Mouse (Mus musculus) CH12.LX (cell line): ENCODE results near the gene Rlf. TPM values are rescaled to one million over a fixed set of nuclear protein-coding genes. Genes with fewer than 3 reads are reported as not detected.

Source experiments
- DNase-seq: peaks from one replicate; pipeline ENCODE4 v3.0.0-alpha.2; 2013; ENCODE audit errors: extremely low read depth
- H3K27ac ChIP-seq: 2 replicates; pipeline ENCODE4 v1.5.1; 2012; ENCODE audit warnings: low read depth, mild to moderate bottlenecking, control low read depth, moderate library complexity; ENCODE audit not compliant: insufficient read depth
- H3K27me3 ChIP-seq: replicated peaks from 2 replicates; pipeline ENCODE3; 2012; ENCODE audit warnings: inconsistent platforms
- H3K36me3 ChIP-seq, 2 experiments: replicated peaks in 1 of 2; 2 replicates each; pipeline versions ENCODE3 to v1.6.1; 2012; ENCODE audit warnings: inconsistent platforms in 1 of 2, low read length in 1 of 2, mild to moderate bottlenecking in 1 of 2, mixed read lengths in 1 of 2, moderate library complexity in 1 of 2; ENCODE audit not compliant: control insufficient read depth in 1 of 2, insufficient read depth in 1 of 2
- H3K4me1 ChIP-seq, 2 experiments: 2 replicates each; pipeline ENCODE4 v1.6.1; 2012; ENCODE audit warnings: inconsistent platforms in 1 of 2, moderate library complexity in 1 of 2; ENCODE audit not compliant: insufficient read depth in 2 of 2, control insufficient read depth in 1 of 2
- H3K4me2 ChIP-seq: 2 replicates; pipeline ENCODE4 v1.6.1; 2012; ENCODE audit warnings: low read depth, mild to moderate bottlenecking, control low read depth; ENCODE audit not compliant: poor library complexity, insufficient read depth, severe bottlenecking
- H3K4me3 ChIP-seq, 3 experiments: fragments of 150-350 bp in 1 of 3; sonication (generic) in 1 of 3; replicated peaks in 1 of 3; 2 replicates each; pipeline versions ENCODE3 to v1.5.1; 2011 to 2012; ENCODE audit warnings: low read depth in 2 of 3, low read length in 2 of 3, mild to moderate bottlenecking in 2 of 3, moderate library complexity in 2 of 3, control low read depth in 1 of 3, improper control_type of control experiment in 1 of 3, inconsistent platforms in 1 of 3, mixed read lengths in 1 of 3; ENCODE audit not compliant: poor library complexity in 1 of 3
- H3K79me2 ChIP-seq: replicated peaks from 2 replicates; pipeline ENCODE4 v1.6.1; 2012; ENCODE audit warnings: mild to moderate bottlenecking, moderate library complexity; ENCODE audit not compliant: control insufficient read depth, poor library complexity, insufficient read depth, severe bottlenecking; ENCODE audit errors: extremely low read depth
- H3K9ac ChIP-seq: 2 replicates; pipeline ENCODE4 v1.6.1; 2012; ENCODE audit warnings: low read depth, mild to moderate bottlenecking, control low read depth, moderate library complexity; ENCODE audit not compliant: insufficient read depth
- H3K9me3 ChIP-seq: replicated peaks from 2 replicates; pipeline ENCODE3; 2012; ENCODE audit warnings: low read length, inconsistent platforms, mixed read lengths
- BHLHE40 ChIP-seq: IDR thresholded peaks from 2 replicates; pipeline ENCODE4 v1.6.1; 2011; ENCODE audit warnings: mild to moderate bottlenecking, low read depth, low read length, improper control_type of control experiment
- CHD1 ChIP-seq: IDR thresholded peaks from 2 replicates; pipeline ENCODE4 v1.6.1; 2012; ENCODE audit warnings: low read depth, low read length, improper control_type of control experiment, inconsistent platforms
- CHD2 ChIP-seq: IDR thresholded peaks from 2 replicates; pipeline ENCODE4 v1.6.1; 2011; ENCODE audit warnings: low read length, improper control_type of control experiment
- CTCF ChIP-seq, 2 experiments: IDR thresholded peaks in 1 of 2; conservative IDR thresholded peaks in 1 of 2; 2 replicates each; pipeline ENCODE4 v1.5.1; 2011 to 2012; ENCODE audit warnings: low read depth in 2 of 2, low read length in 2 of 2, improper control_type of control experiment in 1 of 2, inconsistent platforms in 1 of 2, mild to moderate bottlenecking in 1 of 2, moderate library complexity in 1 of 2
- E2F4 ChIP-seq: IDR thresholded peaks from 2 replicates; pipeline ENCODE4 v1.6.1; 2011; ENCODE audit warnings: low read depth, low read length, improper control_type of control experiment; ENCODE audit not compliant: insufficient replicate concordance
- ELF1 ChIP-seq: IDR thresholded peaks from 2 replicates; pipeline ENCODE4 v1.6.1; 2014; ENCODE audit warnings: low read depth, mild to moderate bottlenecking, inconsistent platforms, low read length, improper control_type of control experiment
- EP300 ChIP-seq: IDR thresholded peaks from 2 replicates; pipeline ENCODE4 v1.6.1; 2011; ENCODE audit warnings: low read length, improper control_type of control experiment
- ETS1 ChIP-seq: conservative IDR thresholded peaks from 2 replicates; pipeline ENCODE4 v1.6.1; 2012; ENCODE audit warnings: low read depth, mild to moderate bottlenecking, inconsistent platforms, low read length, improper control_type of control experiment, moderate library complexity
- GABPA ChIP-seq: IDR thresholded peaks from 2 replicates; pipeline ENCODE4 v1.6.1; 2012; ENCODE audit warnings: low read depth, low read length, improper control_type of control experiment, inconsistent platforms; ENCODE audit not compliant: insufficient replicate concordance
- HCFC1 ChIP-seq: IDR thresholded peaks from 2 replicates; pipeline ENCODE4 v1.6.1; 2012; ENCODE audit warnings: low read depth, mild to moderate bottlenecking, inconsistent platforms, low read length, improper control_type of control experiment
- IRF4 ChIP-seq: IDR thresholded peaks from 2 replicates; pipeline ENCODE4 v1.6.1; 2014; ENCODE audit warnings: low read depth, mild to moderate bottlenecking, inconsistent platforms, low read length, improper control_type of control experiment
- JUN ChIP-seq: IDR thresholded peaks from 2 replicates; pipeline ENCODE4 v1.6.1; 2011; ENCODE audit warnings: low read depth, mild to moderate bottlenecking, low read length, improper control_type of control experiment, moderate library complexity; ENCODE audit not compliant: insufficient read depth
- JUND ChIP-seq: conservative IDR thresholded peaks from 2 replicates; pipeline ENCODE4 v1.6.1; 2011; ENCODE audit warnings: low read depth, low read length, improper control_type of control experiment
- KAT2A ChIP-seq: IDR thresholded peaks from 2 replicates; pipeline ENCODE4 v1.6.1; 2012; ENCODE audit warnings: low read length, improper control_type of control experiment, inconsistent platforms; ENCODE audit not compliant: insufficient replicate concordance
- MAFK ChIP-seq: IDR thresholded peaks from 2 replicates; pipeline ENCODE4 v1.6.1; 2011; ENCODE audit warnings: low read length, improper control_type of control experiment; ENCODE audit not compliant: insufficient replicate concordance
- MAX ChIP-seq: IDR thresholded peaks from 2 replicates; pipeline ENCODE4 v1.6.1; 2011; ENCODE audit warnings: low read length, improper control_type of control experiment
- MAZ ChIP-seq: IDR thresholded peaks from 2 replicates; pipeline ENCODE4 v1.6.1; 2012; ENCODE audit warnings: low read depth, mild to moderate bottlenecking, inconsistent platforms, low read length, improper control_type of control experiment, moderate library complexity
- MEF2A ChIP-seq: IDR thresholded peaks from 2 replicates; pipeline ENCODE4 v1.6.1; 2014; ENCODE audit warnings: low read depth, mild to moderate bottlenecking, inconsistent platforms, low read length, improper control_type of control experiment, borderline replicate concordance
- MXI1 ChIP-seq: IDR thresholded peaks from 2 replicates; pipeline ENCODE4 v1.6.1; 2011; ENCODE audit warnings: mild to moderate bottlenecking, low read depth, low read length, improper control_type of control experiment
- MYC ChIP-seq: IDR thresholded peaks from 2 replicates; pipeline ENCODE4 v1.6.1; 2011; ENCODE audit warnings: low read depth, mild to moderate bottlenecking, improper control_type of control experiment, low read length
- NELFE ChIP-seq: IDR thresholded peaks from 2 replicates; pipeline ENCODE4 v1.6.1; 2011; ENCODE audit warnings: low read depth, low read length, improper control_type of control experiment
- NRF1 ChIP-seq: IDR thresholded peaks from 2 replicates; pipeline ENCODE4 v1.6.1; 2014; ENCODE audit warnings: low read depth, mild to moderate bottlenecking, inconsistent platforms, low read length, improper control_type of control experiment, moderate library complexity
- PAX5 ChIP-seq: IDR thresholded peaks from 2 replicates; pipeline ENCODE4 v1.6.1; 2012; ENCODE audit warnings: low read length, inconsistent platforms, mixed read lengths
- POLR2A ChIP-seq: IDR thresholded peaks from 2 replicates; pipeline ENCODE4 v1.6.1; 2011; ENCODE audit warnings: low read depth, mild to moderate bottlenecking, improper control_type of control experiment, low read length
- POLR2AphosphoS2 ChIP-seq: IDR thresholded peaks from 2 replicates; pipeline ENCODE4 v1.6.1; 2011; ENCODE audit warnings: low read depth, low read length, improper control_type of control experiment
- RAD21 ChIP-seq: IDR thresholded peaks from 2 replicates; pipeline ENCODE4 v1.6.1; 2011; ENCODE audit warnings: low read depth, mild to moderate bottlenecking, low read length, improper control_type of control experiment, moderate library complexity
- RCOR1 ChIP-seq: conservative IDR thresholded peaks from 2 replicates; pipeline ENCODE4 v1.6.1; 2012; ENCODE audit warnings: low read depth, mild to moderate bottlenecking, inconsistent platforms, low read length, improper control_type of control experiment
- SIN3A ChIP-seq: IDR thresholded peaks from 2 replicates; pipeline ENCODE4 v1.6.1; 2012; ENCODE audit warnings: low read length, improper control_type of control experiment, inconsistent platforms
- SMC3 ChIP-seq: IDR thresholded peaks from 2 replicates; pipeline ENCODE4 v1.6.1; 2011; ENCODE audit warnings: low read depth, low read length, improper control_type of control experiment
- TBP ChIP-seq: conservative IDR thresholded peaks from 2 replicates; pipeline ENCODE4 v1.6.1; 2011; ENCODE audit warnings: low read depth, low read length, improper control_type of control experiment
- TCF12 ChIP-seq: IDR thresholded peaks from 2 replicates; pipeline ENCODE4 v1.6.1; 2014; ENCODE audit warnings: low read depth, mild to moderate bottlenecking, inconsistent platforms, low read length, improper control_type of control experiment
- UBTF ChIP-seq: IDR thresholded peaks from 2 replicates; pipeline ENCODE4 v1.6.1; 2012; ENCODE audit warnings: low read depth, mild to moderate bottlenecking, inconsistent platforms, low read length, improper control_type of control experiment, moderate library complexity
- USF1 ChIP-seq: IDR thresholded peaks from 2 replicates; pipeline ENCODE4 v1.6.1; 2014; ENCODE audit warnings: low read depth, mild to moderate bottlenecking, inconsistent platforms, low read length, improper control_type of control experiment
- USF2 ChIP-seq: conservative IDR thresholded peaks from 2 replicates; pipeline ENCODE4 v1.6.1; 2011; ENCODE audit warnings: low read depth, low read length, improper control_type of control experiment
- ZC3H11A ChIP-seq: IDR thresholded peaks from 2 replicates; pipeline ENCODE4 v1.6.1; 2012; ENCODE audit warnings: low read depth, mild to moderate bottlenecking, inconsistent platforms, low read length, improper control_type of control experiment
- ZKSCAN1 ChIP-seq: IDR thresholded peaks from 2 replicates; pipeline ENCODE4 v1.6.1; 2012; ENCODE audit warnings: low read depth, inconsistent platforms, low read length, improper control_type of control experiment, borderline replicate concordance
- ZMIZ1 ChIP-seq: IDR thresholded peaks from 2 replicates; pipeline ENCODE4 v1.6.1; 2012; ENCODE audit warnings: low read depth, mild to moderate bottlenecking, inconsistent platforms, low read length, improper control_type of control experiment
- ZNF384 ChIP-seq: IDR thresholded peaks from 2 replicates; pipeline ENCODE4 v1.6.1; 2012; ENCODE audit warnings: low read depth, low read length, improper control_type of control experiment, inconsistent platforms
- dilution Hi-C: fragments of 300-500 bp; cut with MboI; formaldehyde crosslinking; loops from 2 replicates; pipeline ENCODE4 v1.14.3; 2020; ENCODE audit warnings: low sequenced_read_pairs; ENCODE audit not compliant: extremely low pct_unique_long_range_greater_than_20kb, extremely low pct_ligation_motif_present
- in situ Hi-C: fragments of 300-500 bp; cut with MboI; formaldehyde crosslinking; loops from 3 replicates; pipeline ENCODE4 v1.14.3; 2019; ENCODE audit warnings: low sequenced_read_pairs, low pct_ligation_motif_present, low pct_unique_long_range_greater_than_20kb, mixed read lengths
- polyA plus RNA-seq: library from polyadenylated mRNA; unstranded; fragments of >175 nt; gene quantifications from 2 replicates; pipeline ENCODE4 v1.2.1, GENCODE M21; 2012; ENCODE audit warnings: low read depth; ENCODE audit not compliant: insufficient read length
- total RNA-seq, 2 experiments: library from RNA; depleted of rRNA; stranded (reverse); fragments of 300-350 nt in 1 of 2; fragments of >200 nt in 1 of 2; gene quantifications; 2 replicates each; pipeline ENCODE4 v1.2.3; 2012 to 2014

Gene Rlf
- total and polyA plus RNA-seq, 3 experiments = 9.4 to 25.5 (median 17.4) TPM

DNA sequence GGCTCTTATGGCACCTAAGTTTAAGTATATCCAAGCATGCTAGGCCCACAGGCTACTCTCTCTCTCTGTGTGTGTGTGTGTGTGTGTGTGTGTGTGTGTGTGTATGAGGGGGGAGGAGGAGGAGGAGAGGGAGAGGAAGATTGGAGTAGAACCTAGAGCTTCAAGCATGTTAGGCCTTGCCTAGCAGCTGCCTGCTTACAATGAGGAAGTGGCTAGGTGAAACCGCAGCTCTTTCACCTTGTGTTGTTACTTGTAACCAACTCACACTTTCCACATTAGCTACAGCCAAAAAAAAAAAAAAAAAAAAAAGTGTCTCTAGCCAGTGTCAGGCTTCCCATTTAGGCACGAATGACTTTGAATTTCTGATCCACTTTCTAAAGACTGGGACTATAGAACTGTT lies 18.7 kb downstream of the Rlf start:
- H3K4me3 ChIP-seq = no peak overlapping the region
- dilution Hi-C loops = no loop called here
- H3K79me2 ChIP-seq = peaks cover 37% of the 10 kb centered on the region
- peaks cover 11 to 60% of the 10 kb centered on the region in 2 experiments for H3K4me1 ChIP-seq
- TF ChIP-seq MAX (peak; percentile 62), EP300 (peak; percentile 99), POLR2A (no peak), MEF2A (peak; percentile 87), HCFC1 (peak; percentile 38), TCF12 (peak; percentile 89), IRF4 (peak; percentile 91), ZNF384 (peak; percentile 100), ETS1 (peak; percentile 93), PAX5 (no peak), MAZ (peak; percentile 71; the same call in 1 of the 2 replicates), MXI1 (peak; percentile 27; the same call in 1 of the 2 replicates), ELF1 (peak; percentile 89), POLR2AphosphoS2 (no peak), ZKSCAN1 (no peak; the same call in 1 of the 2 replicates), GABPA (no peak), MAFK (peak; percentile 79), CTCF (conservative IDR thresholded peaks at IDR 0.05 in 1 of 2, IDR thresholded peaks at IDR 0.05 in 1 of 2; ENCODE audit: low read depth in 2 of 2, low read length in 2 of 2) (no peak), ZMIZ1 (no peak), KAT2A (no peak), USF1 (no peak), NELFE (no peak), JUND (peak; percentile 88), TBP (no peak), RAD21 (no peak), NRF1 (no peak), SMC3 (no peak), RCOR1 (peak; percentile 90; the same call in 1 of the 2 replicates), CHD2 (peak; percentile 48; the same call in 1 of the 2 replicates), USF2 (no peak), BHLHE40 (peak; percentile 98), SIN3A (peak; percentile 86), MYC (peak; percentile 83), CHD1 (peak; percentile 88), ZC3H11A (no peak), E2F4 (no peak), UBTF (no peak), JUN (peak; percentile 90)
- TF ChIP-seq, all 38 proteins: peak for 20
- in situ Hi-C loops = no loop called here
- H3K36me3 ChIP-seq = peaks cover 0 to 13% of the 10 kb centered on the region in 2 experiments
- no peak overlapping the region for H3K9ac ChIP-seq
- H3K27me3 ChIP-seq = no peaks in the 10 kb centered on the region
- H3K9me3 ChIP-seq = no peaks in the 10 kb centered on the region
- peak overlapping the region; percentile 33 for H3K4me2 ChIP-seq
- peak; percentile 93 for DNase-seq
- H3K27ac ChIP-seq = peak overlapping the region; percentile 43
